Mouse (Mus musculus) heart, embryonic 10.5 days (tissue): ENCODE measurements around the gene Snap47. TPM values are rescaled to one million over a fixed set of nuclear protein-coding genes. Genes with fewer than 3 reads are reported as not detected.

Experiments
- DNase-seq: peaks from one replicate; pipeline ENCODE4 v3.0.0-alpha.2; 2017; ENCODE audit warnings: low spot score
- H3K27ac ChIP-seq: fragments of 300-500 bp; sonication (generic); 2 replicates; pipeline ENCODE4 v1.5.1; 2016; ENCODE audit warnings: mild to moderate bottlenecking
- H3K27me3 ChIP-seq: fragments of 300-500 bp; sonication (generic); 2 replicates; pipeline ENCODE4 v1.6.1; 2016; ENCODE audit warnings: mild to moderate bottlenecking; ENCODE audit not compliant: poor library complexity, insufficient read depth, severe bottlenecking
- H3K36me3 ChIP-seq: fragments of 300-500 bp; sonication (generic); 2 replicates; pipeline ENCODE4 v1.6.1; 2016; ENCODE audit warnings: mild to moderate bottlenecking, moderate library complexity
- H3K4me1 ChIP-seq: fragments of 300-500 bp; sonication (generic); 2 replicates; pipeline ENCODE4 v1.6.1; 2016; ENCODE audit warnings: mild to moderate bottlenecking
- H3K4me3 ChIP-seq: fragments of 300-500 bp; sonication (generic); 2 replicates; pipeline ENCODE4 v1.5.1; 2016; ENCODE audit warnings: mild to moderate bottlenecking, moderate library complexity
- H3K9me3 ChIP-seq: fragments of 300-500 bp; sonication (generic); 2 replicates; pipeline ENCODE4 v1.6.1; 2016; ENCODE audit warnings: mild to moderate bottlenecking, moderate library complexity
- WGBS: fragments of 180-500 bp; shearing (Covaris S2); methylation state at CpG from one replicate; pipeline ENCODE4 v1.1.7; 2016; 5-methylcytosine and 5-hydroxymethylcytosine counted together
- polyA plus RNA-seq: library from polyadenylated mRNA; unstranded; fragments of >200 nt; fragmentation: Nextera tagmentation; extraction: Ambion mirVana; gene quantifications from 2 replicates; pipeline ENCODE4 v1.2.1, GENCODE M21; 2016

Gene Snap47
- 120 and 123 TPM in 2 replicates for polyA plus RNA-seq

DNA sequence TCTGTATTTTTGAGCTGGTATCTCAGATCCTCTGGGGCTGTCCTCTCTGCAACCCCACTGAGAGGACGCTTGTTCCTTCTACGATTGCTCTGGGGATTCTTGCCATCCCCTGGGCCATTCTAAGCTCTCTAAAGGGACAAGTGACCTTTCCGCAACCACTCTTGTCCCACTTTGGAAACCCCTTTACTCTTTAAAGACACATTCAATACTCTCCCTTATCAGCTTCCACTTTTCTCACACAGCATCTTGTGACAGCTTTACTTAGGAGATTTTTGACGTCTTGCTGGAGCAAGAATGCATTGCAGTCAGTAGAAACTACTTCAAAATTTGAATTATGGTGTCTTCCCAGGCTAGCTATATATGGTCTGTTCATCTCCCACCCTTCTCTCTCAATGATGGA, at the start of gene Snap47:
Gene Snap47, minus strand, starts transcription at position 101 of the 400 bp plus-strand sequence.
- peak within 1 kb of the TSS; percentile 78 for H3K4me3 ChIP-seq
- peaks cover 48% of the 10 kb centered on the region for H3K36me3 ChIP-seq
- WGBS, result 50% methylated on average over 4 of the region's 4 CpGs
- no peak for DNase-seq
- H3K4me1 ChIP-seq, result peaks cover 31% of the 10 kb centered on the region
- peak within 1 kb of the TSS; percentile 91 for H3K27ac ChIP-seq
- H3K9me3 ChIP-seq, result no peaks in the 10 kb centered on the region
- H3K27me3 ChIP-seq, result no peaks in the 10 kb centered on the region

- no peaks in the 10 kb centered on the region for H3K9me3 ChIP-seq
- H3K4me3 ChIP-seq, result no peak overlapping the region
- no peak overlapping the region for H3K27ac ChIP-seq
- 86% methylated on average over 7 of the region's 7 CpGs for WGBS
- peaks cover 98% of the 10 kb centered on the region for H3K36me3 ChIP-seq
- no peaks in the 10 kb centered on the region for H3K27me3 ChIP-seq
- DNase-seq, result no peak
- H3K4me1 ChIP-seq, result no peaks in the 10 kb centered on the region
Measured at GRCm38 (mm10) chr11:59497747-59498146, 46.8 kb upstream of the Snap47 start.

- H3K4me1 ChIP-seq, result no peaks in the 10 kb centered on the region
- H3K27ac ChIP-seq, result no peak overlapping the region
- H3K4me3 ChIP-seq, result no peak overlapping the region
- no peak for DNase-seq
- H3K27me3 ChIP-seq, result no peaks in the 10 kb centered on the region
- H3K9me3 ChIP-seq, result no peaks in the 10 kb centered on the region
- peaks cover 98% of the 10 kb centered on the region for H3K36me3 ChIP-seq
- WGBS, result 74% methylated on average over 6 of the region's 6 CpGs
Measured at GRCm38 (mm10) chr11:59496672-59497310, 45.8 kb upstream of the Snap47 start.

DNA sequence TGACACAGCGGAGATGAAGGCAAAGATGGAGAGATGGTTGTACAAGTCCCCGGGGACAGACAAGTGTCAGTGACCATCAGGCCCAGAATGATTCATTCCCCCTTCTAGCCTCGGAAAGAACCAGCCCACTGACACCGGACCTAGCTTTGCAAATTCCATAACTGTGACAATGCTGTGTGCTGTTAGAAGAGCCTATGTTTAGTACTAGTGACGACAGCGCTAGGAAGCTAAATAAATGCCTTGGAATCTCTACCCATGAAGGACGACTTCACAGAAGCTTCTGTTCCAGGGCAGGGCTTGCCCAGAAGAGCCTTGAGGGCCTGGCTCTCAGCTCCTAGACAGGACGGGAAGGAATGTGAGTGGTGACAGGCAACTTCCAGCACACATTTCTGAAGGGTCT, 35.2 kb upstream of the Snap47 start:
- H3K4me1 ChIP-seq, result 0 out of 2 replicates have a peak, but pooled peaks cover 7% of the 10 kb centered on the region
- H3K27ac ChIP-seq, result no peak overlapping the region
- DNase-seq, result no peak
- H3K4me3 ChIP-seq, result no peak overlapping the region
- no peaks in the 10 kb centered on the region for H3K9me3 ChIP-seq
- H3K36me3 ChIP-seq, result peaks cover 57% of the 10 kb centered on the region
- 68% methylated on average over 8 of the region's 8 CpGs for WGBS
- H3K27me3 ChIP-seq, result no peaks in the 10 kb centered on the region

DNA sequence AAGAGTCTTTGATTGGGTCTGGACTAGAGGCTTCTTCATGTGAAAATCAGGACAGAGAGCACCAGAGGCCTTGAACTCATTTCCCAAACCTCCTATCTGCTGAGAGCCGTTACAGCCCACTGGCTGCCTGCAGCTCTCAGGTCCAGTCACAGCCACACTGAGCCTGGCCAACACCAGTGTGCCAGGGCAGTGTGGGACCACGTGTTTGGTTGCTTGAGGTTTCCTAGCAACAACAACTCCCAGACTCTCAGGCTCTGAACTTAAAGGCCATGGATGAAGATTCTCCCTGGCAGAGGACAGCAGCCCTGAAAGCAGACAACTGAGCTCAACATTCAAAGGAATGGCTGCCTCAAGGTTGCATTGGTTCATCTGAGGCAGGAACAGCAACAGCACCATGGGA, 34.7 kb upstream of the Snap47 start:
- H3K36me3 ChIP-seq, result peaks cover 51% of the 10 kb centered on the region
- H3K27me3 ChIP-seq, result no peaks in the 10 kb centered on the region
- 62% methylated on average over 2 of the region's 2 CpGs for WGBS
- no peak overlapping the region for H3K27ac ChIP-seq
- no peak overlapping the region for H3K4me3 ChIP-seq
- H3K9me3 ChIP-seq, result no peaks in the 10 kb centered on the region
- no peak for DNase-seq
- H3K4me1 ChIP-seq, result 0 out of 2 replicates have a peak, but pooled peaks cover 7% of the 10 kb centered on the region

DNA sequence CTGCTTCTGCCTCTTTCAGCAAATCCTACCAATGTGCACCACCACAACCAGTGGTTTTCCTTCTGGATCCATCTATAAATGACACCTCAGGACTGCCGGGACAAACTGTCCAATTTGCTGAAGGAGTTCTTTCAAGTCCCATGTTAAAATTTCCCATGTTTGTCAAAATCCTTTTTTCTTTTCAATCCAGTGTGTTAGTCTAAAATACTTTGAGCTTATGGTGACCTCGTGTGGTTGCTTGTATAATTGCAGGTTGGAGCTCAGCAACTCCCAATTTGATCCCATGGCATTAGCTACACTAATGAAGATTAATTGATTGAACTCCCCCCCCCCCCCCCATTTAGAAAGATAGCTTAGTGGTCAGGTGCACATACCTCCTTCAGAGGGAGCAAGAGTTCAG, 32.2 kb upstream of the Snap47 start:
- Histone ChIP-seq H3K27me3 (no peaks in the 10 kb centered on the region), H3K36me3 (peaks cover 32% of the 10 kb centered on the region), H3K4me1 (0 out of 2 replicates have a peak, but pooled peaks cover 7% of the 10 kb centered on the region), H3K27ac (no peak overlapping the region), H3K9me3 (no peaks in the 10 kb centered on the region), H3K4me3 (no peak overlapping the region)
- DNase-seq, result no peak
- 12% methylated on average over 2 of the region's 2 CpGs for WGBS

DNA sequence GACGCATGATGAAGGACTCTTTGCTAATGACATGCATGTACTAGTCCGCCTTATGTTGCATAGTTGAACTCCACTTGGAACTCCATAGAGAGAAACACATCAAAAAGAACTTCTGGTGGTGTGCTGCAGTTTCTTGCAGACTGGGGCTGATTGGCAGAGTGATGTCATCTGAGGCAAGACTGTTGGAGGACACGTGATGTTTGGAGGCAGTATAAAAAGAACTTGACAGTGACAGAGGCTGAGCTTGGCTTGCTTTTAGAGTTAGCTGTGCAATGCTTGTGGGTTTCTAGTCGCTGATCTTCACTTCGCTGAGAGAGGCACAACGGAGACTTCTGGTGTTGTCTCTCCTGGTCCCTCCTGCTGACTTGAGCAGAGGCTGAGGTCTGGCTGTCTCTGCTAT, 26.3 kb upstream of the Snap47 start:
- H3K27ac ChIP-seq, result no peak overlapping the region
- no peaks in the 10 kb centered on the region for H3K9me3 ChIP-seq
- H3K36me3 ChIP-seq, result no peaks in the 10 kb centered on the region
- DNase-seq, result no peak
- no peaks in the 10 kb centered on the region for H3K27me3 ChIP-seq
- H3K4me1 ChIP-seq, result peaks cover 5% of the 10 kb centered on the region; the same call in 1 of the 2 replicates
- 69% methylated on average over 6 of the region's 6 CpGs for WGBS
- H3K4me3 ChIP-seq, result no peak overlapping the region

DNA sequence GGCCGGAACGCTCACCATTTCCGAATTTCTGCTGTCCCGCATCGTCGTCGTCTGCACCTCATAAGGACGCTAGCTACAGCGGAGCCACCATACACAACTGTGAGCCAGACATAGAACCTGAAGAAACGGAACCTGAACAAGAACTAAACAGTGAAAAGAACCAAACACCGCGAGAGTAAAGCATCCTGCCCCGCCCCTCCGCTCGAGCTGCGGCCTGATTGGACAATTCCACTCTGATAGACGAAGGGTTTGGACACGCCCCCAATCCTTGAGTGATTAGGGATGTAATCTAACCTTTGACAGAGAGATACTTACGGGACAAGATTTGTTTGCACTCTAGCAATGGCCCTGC, 21.3 kb upstream of the Snap47 start, which contains the start of gene Zfp867:
Gene Zfp867, minus strand, starts transcription at position 149 of the 352 bp plus-strand sequence.
- peak; percentile 93 for DNase-seq
- WGBS, result under 1% methylated on average over 19 of the region's 19 CpGs
- Histone ChIP-seq H3K9me3 (no peaks in the 10 kb centered on the region), H3K4me3 (peak within 1 kb of the TSS; percentile 92), H3K4me1 (peaks cover 12% of the 10 kb centered on the region; the same call in 1 of the 2 replicates), H3K27ac (peak within 1 kb of the TSS; percentile 93), H3K27me3 (no peaks in the 10 kb centered on the region), H3K36me3 (no peaks in the 10 kb centered on the region)

- no peaks in the 10 kb centered on the region for H3K27me3 ChIP-seq
- peaks cover 5% of the 10 kb centered on the region for H3K36me3 ChIP-seq
- peak overlapping the region; percentile 93 for H3K27ac ChIP-seq
- peak overlapping the region; percentile 92 for H3K4me3 ChIP-seq
- H3K9me3 ChIP-seq, result no peaks in the 10 kb centered on the region
- peaks cover 12% of the 10 kb centered on the region; the same call in 1 of the 2 replicates for H3K4me1 ChIP-seq
- WGBS, result 4% methylated on average over 37 of the region's 37 CpGs
- DNase-seq, result peak; percentile 81
Measured at GRCm38 (mm10) chr11:59471413-59472325, 20.7 kb upstream of the Snap47 start.

DNA sequence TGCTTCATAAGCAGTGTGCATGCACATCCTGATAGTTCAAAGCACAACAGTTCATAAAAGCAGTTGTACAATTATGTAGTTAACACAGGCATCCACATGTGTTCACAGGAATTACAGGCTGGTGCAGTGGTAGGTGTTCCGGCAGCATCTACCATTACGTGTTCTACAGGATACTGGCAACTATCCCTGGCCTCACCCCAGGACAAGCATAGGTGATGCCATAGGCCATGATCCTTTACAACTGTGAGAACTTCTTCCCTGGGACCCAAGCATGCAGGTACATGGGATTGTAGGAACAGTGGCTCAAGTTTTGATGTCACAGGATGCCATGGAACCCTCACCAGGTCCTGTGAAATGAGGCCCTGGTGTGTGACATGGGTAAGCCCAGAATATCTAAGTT, 9.5 kb upstream of the Snap47 start:
- DNase-seq, result no peak
- Histone ChIP-seq H3K9me3 (peaks cover 21% of the 10 kb centered on the region), H3K27ac (no peak overlapping the region), H3K4me3 (no peak overlapping the region), H3K4me1 (peaks cover 15% of the 10 kb centered on the region), H3K27me3 (no peaks in the 10 kb centered on the region), H3K36me3 (peaks cover 79% of the 10 kb centered on the region)
- 93% methylated on average over 2 of the region's 2 CpGs for WGBS

- Histone ChIP-seq H3K27ac (peak overlapping the region; percentile 81), H3K27me3 (no peaks in the 10 kb centered on the region), H3K4me1 (peaks cover 15% of the 10 kb centered on the region), H3K4me3 (0 out of 2 replicates have a peak overlapping the region, but pooled peaks have one; percentile 1), H3K9me3 (peaks cover 14% of the 10 kb centered on the region), H3K36me3 (peaks cover 79% of the 10 kb centered on the region)
- 13% methylated on average over 5 of the region's 5 CpGs for WGBS
- peak; percentile 95 for DNase-seq
Measured at GRCm38 (mm10) chr11:59458973-59459372, 8.0 kb upstream of the Snap47 start.

DNA sequence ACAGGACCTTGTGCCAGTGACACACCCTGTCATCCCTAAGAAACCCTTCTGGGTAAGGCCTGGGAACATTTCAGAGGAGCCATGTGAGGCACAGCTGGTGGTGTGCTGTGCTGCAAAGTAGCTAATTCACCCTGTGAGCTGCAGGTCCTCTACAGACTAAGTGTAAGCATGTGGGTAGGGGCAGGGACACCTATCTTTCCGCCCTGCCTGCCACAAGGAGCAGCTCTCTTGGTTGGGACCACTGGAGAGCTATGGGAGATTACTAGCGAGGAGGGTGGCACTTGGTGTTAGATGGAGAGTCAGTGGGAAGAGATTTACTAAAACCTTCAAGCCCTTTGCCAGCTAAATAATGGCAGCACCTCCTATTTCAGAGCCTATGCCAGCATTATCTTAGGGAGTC, 5.9 kb upstream of the Snap47 start:
- Histone ChIP-seq H3K4me1 (peaks cover 15% of the 10 kb centered on the region), H3K36me3 (peaks cover 77% of the 10 kb centered on the region), H3K9me3 (no peaks in the 10 kb centered on the region), H3K4me3 (no peak overlapping the region), H3K27ac (no peak overlapping the region), H3K27me3 (no peaks in the 10 kb centered on the region)
- DNase-seq, result no peak
- WGBS, result 63% methylated on average over 2 of the region's 2 CpGs

DNA sequence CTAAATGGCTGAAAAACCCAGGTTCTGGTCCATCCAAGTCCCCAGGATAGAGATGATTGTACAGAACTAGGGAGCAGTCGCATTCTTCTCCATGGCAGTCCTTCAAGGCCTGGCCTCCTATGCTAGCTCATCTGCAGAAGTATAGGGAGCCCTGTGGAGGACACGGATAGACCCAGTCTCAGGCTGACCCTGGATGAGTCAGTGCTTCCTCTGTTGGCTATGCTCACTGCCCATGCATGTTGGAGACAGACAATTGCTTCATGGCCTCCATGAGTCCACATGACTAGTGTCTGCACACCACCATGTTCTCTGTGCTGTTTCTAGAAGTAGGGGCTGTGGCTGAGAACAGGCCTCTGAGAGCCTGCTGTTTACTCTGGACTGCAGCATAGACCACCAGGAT, 5.4 kb upstream of the Snap47 start:
- WGBS, result 96% methylated on average over 2 of the region's 2 CpGs
- H3K36me3 ChIP-seq, result peaks cover 77% of the 10 kb centered on the region
- DNase-seq, result no peak

More for the DNA sequence above, 5.4 kb upstream of the Snap47 start:
- H3K9me3 ChIP-seq, result no peaks in the 10 kb centered on the region
- H3K27ac ChIP-seq, result no peak overlapping the region
- peaks cover 21% of the 10 kb centered on the region for H3K4me1 ChIP-seq
- H3K4me3 ChIP-seq, result no peak overlapping the region
- H3K27me3 ChIP-seq, result no peaks in the 10 kb centered on the region
